ENCODE assay signal across 9 mouse cellular contexts in the genomic region with DNA sequence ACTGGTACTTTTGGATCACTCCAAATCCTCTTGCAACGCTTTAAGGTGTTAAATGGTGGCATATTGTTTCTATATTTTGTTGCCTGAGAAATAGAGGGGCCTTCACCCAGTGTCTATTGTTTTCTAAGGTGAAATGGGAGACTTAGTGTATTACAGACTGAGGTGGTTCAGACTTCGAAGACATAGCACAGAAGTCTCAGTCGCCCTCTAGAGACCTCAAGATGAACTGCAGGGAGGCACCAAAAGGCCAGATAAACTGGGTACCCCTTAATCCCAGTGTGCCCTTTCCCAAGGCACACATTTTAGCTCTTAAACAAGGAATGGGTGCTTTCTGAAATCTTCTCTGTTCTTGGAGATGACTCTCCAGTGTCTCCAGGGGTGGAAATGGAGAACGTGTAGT.
DNase-seq lines count a peak whose midpoint lies in the region; ATAC-seq lines count a peak whose summit lies in the region.
"Had no signal": no experiment of that assay in that cellular context is flagged by ENCODE, and none has a peak within 500 bp of the region (broad histone marks: within the 10 kb centered on the region; RNA-seq: fewer than 3 reads in every experiment).

No protein-coding gene starts in this region.

- no peaks in the 10 kb centered on the region for H3K27me3 ChIP-seq in hindbrain, embryonic 14.5 days (ENCODE audit: control insufficient read depth, insufficient read depth, low read length)
- no peaks in the 10 kb centered on the region for H3K27me3 ChIP-seq in hindbrain, embryonic 16.5 days (replicated peaks; ENCODE audit: control insufficient read depth, insufficient read depth, low read length)
- H3K27me3 ChIP-seq: neural tube, embryonic 12.5 days had no signal

- WGBS in hindbrain, embryonic 14.5 days, result 23% methylated on average over 4 of the region's 4 CpGs
- WGBS in hindbrain, embryonic 16.5 days, result 22% methylated on average over 4 of the region's 4 CpGs

- H3K9ac ChIP-seq in hindbrain, embryonic 14.5 days, result no peak overlapping the region
- no peak overlapping the region for H3K9ac ChIP-seq in hindbrain, embryonic 16.5 days (ENCODE audit: low read depth, low read length)
- H3K9ac ChIP-seq: neural tube, embryonic 12.5 days had no signal

- H3K4me3 ChIP-seq in hindbrain, embryonic 14.5 days (replicated peaks; ENCODE audit: low read length), result no peak overlapping the region
- no peak overlapping the region for H3K4me3 ChIP-seq in hindbrain, embryonic 16.5 days (ENCODE audit: low read length)
- H3K4me3 ChIP-seq: neural tube, embryonic 12.5 days had no signal

- no peaks in the 10 kb centered on the region for H3K4me1 ChIP-seq in hindbrain, embryonic 14.5 days (replicated peaks; ENCODE audit: control insufficient read depth, insufficient read depth, low read length)
- H3K4me1 ChIP-seq in hindbrain, embryonic 16.5 days (ENCODE audit: control insufficient read depth, insufficient read depth, low read depth, low read length), result no peaks in the 10 kb centered on the region
- H3K4me1 ChIP-seq: neural tube, embryonic 12.5 days had no signal

- H3K4me2 ChIP-seq in hindbrain, embryonic 14.5 days (replicated peaks), result no peak overlapping the region
- H3K4me2 ChIP-seq in hindbrain, embryonic 16.5 days (ENCODE audit: low read length), result no peak overlapping the region
- H3K4me2 ChIP-seq: neural tube, embryonic 12.5 days had no signal

- H3K36me3 ChIP-seq in hindbrain, embryonic 14.5 days (replicated peaks; ENCODE audit: control insufficient read depth, insufficient read depth), result no peaks in the 10 kb centered on the region
- no peaks in the 10 kb centered on the region for H3K36me3 ChIP-seq in hindbrain, embryonic 16.5 days (ENCODE audit: control insufficient read depth, insufficient read depth, low read length)
- H3K36me3 ChIP-seq: neural tube, embryonic 12.5 days had no signal

- no peak for ATAC-seq in hindbrain, embryonic 14.5 days (ENCODE audit: low FRiP score)
- no peak for ATAC-seq in hindbrain, embryonic 16.5 days

- no peaks in the 10 kb centered on the region for H3K9me3 ChIP-seq in hindbrain, embryonic 14.5 days (ENCODE audit: control insufficient read depth, low read length)
- H3K9me3 ChIP-seq in hindbrain, embryonic 16.5 days (ENCODE audit: control insufficient read depth, low read length), result no peaks in the 10 kb centered on the region
- H3K9me3 ChIP-seq: neural tube, embryonic 12.5 days had no signal

- no peak overlapping the region for H3K27ac ChIP-seq in hindbrain, embryonic 14.5 days
- no peak overlapping the region for H3K27ac ChIP-seq in hindbrain, embryonic 16.5 days (ENCODE audit: low read depth, low read length)
- H3K27ac ChIP-seq: neural tube, embryonic 12.5 days had no signal

- DNase-seq in hindbrain, embryonic 14.5 days (ENCODE audit: low spot score), result peak; percentile 62
- peak; percentile 12 for DNase-seq in CD4-positive helper T cell, adult 2 months (ENCODE audit: low read depth, low spot score)
- DNase-seq in adrenal gland, postnatal 10 days, result peak; percentile 60
- DNase-seq in embryo, embryonic 11.5 days (ENCODE audit: low read depth, low spot score), result peak; percentile 29
- DNase-seq in kidney, adult 8-10 months, result peak; percentile 27 to 63
- peak; percentile 22 to 58 for DNase-seq in lung, postnatal 4 days
- peak; percentile 7 to 16 for DNase-seq in thymus, postnatal 36 days

Comparison
In these comparisons a context has a peak if more than half of its experiments do, and no peak if none do; other contexts are left out.
1. DNase-seq: peak in every context shown above with its lines; median percentile 62 in hindbrain, embryonic 14.5 days; 60 in adrenal gland, postnatal 10 days; 45 in kidney, adult 8-10 months; 40 in lung, postnatal 4 days; 29 in embryo, embryonic 11.5 days; 12 in CD4-positive helper T cell, adult 2 months; 12 in thymus, postnatal 36 days.